Mouse (Mus musculus) frontal cortex, postnatal 10 days (tissue): ENCODE data around the gene Cox16.
A peak's percentile ranks its signal among the peaks of the same experiment; 100 is the strongest.
"Not testable (repeated sequence)": the region's sequence is repeated elsewhere in the genome, so short reads cannot be mapped to it uniquely, and the experiment has no call there.

Experiments
- DNase-seq, 2 experiments: peaks; one replicate each; pipeline ENCODE4 v3.0.0; 2022; ENCODE audit warnings: low spot score in 2 of 2, mixed read lengths in 1 of 2

Cox16 gene

DNA sequence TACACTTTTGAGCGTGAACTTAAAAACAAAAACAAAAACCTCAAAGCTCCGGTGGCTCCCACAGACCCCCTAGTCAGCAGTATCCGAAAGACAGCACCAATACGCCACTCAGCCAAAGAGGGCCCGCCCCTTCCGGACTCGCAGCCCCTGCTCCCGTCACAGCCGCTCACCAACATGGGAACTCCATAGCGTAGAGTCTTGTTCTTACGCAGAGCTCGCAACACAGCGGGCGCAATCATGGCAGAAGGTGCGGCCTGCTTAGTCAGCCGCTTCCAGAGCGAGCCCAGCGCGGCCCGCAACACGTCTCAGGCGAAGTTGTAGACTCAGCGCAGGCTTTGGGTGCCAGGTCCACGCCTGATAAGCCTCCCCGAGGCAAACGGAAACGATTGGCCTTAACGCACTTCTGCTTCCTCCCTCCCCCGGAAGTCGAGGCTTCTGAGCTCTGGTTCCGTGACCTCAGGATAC is at the start of gene Cox16:
Gene Cox16, minus strand, starts transcription at position 401 of the 465 bp plus-strand sequence.
- DNase-seq, result peak; percentile 77 to 84

DNA sequence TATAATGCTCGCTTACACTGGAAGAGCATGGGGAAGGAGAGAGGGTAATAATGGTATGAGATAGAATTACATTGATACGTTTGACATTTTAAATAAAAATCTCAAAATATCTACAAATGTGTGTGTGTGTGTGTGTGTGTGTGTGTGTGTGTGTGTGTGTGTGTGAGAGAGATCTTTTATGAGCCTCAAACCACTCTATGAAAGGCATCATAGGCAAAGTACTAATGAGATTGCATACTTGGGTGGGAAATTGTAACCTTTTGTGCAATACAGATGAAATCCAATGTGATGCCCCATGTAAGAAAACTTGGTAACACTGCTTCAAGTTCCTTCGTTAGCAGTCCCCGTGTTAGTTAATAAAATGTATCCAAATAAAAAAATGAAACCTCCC is 48.1 kb upstream of the Cox16 start:
- DNase-seq, result no peak

DNA sequence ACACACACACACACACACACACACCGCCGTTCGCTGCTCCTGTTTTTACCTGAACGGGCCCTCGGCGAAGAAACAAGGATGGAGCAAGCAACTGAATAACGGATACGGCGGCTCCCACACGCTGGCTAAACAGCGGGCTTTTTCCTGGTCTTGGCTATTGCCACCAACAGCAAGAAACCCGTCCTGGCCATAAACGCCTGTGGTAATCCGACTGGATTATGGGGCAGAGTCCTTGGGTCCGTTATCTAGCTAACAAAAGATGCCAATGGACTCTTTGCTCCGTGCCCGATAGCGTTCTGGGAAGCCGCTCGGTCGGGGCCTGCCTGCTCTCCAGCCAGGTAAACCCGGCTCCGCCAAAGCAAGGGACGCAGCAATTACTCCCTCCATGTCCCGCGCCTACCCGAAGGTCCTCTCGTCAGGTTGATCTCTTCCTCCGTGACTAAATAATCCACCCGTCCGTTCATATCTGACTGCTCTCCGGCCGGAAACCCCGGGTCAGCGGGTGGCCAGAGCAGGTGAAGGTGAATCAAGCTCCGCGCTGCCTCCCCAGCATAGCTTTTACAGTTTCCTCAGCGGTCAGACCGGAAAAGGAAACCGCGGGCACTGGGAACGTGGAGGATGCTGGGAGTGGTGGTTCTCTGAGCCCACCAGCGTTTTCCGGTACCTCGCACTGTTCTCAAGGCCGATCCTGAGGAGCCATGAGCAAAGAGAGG is 47.5 kb upstream of the Cox16 start, which contains the start of the genes Gm20498 and Synj2bp:
Gene Gm20498, minus strand, starts transcription at position 590 of the 713 bp plus-strand sequence.
Gene Synj2bp, minus strand, starts transcription at position 596 of the 713 bp plus-strand sequence.
- peak; percentile 66 to 83 for DNase-seq

DNA sequence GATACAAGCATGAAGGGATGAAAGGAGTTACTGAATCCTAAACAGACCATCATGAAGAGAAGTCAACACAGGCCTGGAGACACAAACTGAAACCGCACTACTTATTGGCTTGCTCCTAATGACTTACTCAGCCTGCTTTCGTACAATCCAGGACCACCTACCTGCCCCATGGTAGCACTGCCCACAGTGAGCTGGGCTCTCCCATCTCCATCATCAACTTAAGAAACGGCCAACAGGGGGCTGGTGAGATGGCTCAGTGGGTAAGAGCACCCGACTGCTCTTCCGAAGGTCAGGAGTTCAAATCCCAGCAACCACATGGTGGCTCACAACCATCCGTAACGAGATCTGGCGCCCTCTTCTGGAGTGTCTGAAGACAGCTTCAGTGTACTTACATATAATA is 45.7 kb upstream of the Cox16 start:
- not testable (repeated sequence) for DNase-seq

DNA sequence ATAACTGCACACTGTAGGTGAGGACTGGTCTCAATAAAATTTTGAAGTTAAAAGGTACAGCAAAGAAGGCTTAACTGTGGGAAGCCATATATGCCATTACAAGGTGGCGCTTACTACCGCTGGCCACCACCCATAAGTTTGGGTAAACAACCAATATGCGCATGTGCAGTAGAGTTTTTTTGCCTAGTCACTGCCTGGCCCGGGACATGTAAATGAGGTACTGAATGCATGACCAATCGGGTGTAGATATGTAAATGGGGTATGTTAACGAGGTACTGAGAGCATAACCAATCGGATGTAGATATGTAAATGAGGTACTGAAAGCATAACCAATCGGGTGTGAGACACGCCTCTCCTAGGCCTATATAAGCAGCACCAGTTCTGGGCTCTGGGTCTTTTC is 12.0 kb upstream of the Cox16 start:
- not testable (repeated sequence) for DNase-seq

DNA sequence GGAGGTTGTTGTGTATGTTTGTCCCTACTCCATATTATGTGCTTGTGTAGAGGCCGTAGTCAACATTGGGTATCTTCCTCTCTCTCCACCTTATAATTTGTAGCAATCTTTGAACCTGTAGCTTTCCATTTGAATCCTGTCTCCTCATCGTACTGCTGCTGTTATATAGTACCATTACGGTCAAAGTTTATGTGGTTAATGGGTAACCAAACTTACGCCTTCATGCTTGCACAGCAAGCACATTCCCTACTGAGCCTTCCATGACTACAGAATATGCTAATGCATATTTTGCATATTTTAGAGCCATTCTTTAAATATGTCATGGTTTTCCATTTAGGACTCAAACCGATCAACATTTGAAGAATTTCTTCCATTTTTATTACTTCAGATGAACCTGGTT is 5.6 kb upstream of the Cox16 start:
- DNase-seq, result no peak

DNA sequence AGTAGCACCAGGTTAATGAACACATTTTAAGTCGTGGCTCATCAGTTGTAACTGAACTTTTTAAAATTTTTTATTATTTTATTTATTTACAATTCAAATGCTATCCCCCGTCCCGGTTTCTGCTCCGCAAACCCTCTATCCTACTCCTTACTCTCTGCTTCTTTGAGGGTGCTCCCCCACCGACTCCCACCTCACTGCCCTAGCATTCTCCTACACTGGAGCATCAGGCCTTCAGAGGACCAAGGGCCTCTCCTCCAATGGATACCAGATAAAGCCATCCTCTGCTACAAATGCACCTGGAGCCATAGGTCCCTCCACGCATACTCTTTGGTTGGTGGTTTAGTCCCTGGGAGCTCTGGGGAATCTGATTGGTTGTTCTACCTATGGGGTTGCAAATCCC is 384 bp upstream of the Cox16 start:
- DNase-seq, result peak in 1 of 2 experiments; percentile 14

DNA sequence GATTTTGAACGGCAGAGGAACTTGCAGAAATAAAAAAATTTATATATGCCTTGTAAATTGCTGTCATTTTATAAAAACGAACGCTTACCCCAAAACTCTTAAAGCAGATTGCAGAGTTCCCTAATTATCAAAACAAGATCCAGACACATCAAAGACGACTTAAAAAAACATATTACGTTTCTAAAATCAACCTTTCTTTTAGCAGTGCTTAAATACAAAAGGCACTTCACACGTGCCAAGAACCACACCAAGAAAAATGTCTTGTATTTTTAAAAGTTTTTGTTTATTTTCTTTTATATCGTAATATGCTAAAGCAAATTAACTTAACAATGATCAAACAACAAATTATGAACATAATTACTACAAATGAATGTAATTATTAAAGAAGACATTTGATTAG is 715 bp downstream of the Cox16 start:
- DNase-seq, result no peak

DNA sequence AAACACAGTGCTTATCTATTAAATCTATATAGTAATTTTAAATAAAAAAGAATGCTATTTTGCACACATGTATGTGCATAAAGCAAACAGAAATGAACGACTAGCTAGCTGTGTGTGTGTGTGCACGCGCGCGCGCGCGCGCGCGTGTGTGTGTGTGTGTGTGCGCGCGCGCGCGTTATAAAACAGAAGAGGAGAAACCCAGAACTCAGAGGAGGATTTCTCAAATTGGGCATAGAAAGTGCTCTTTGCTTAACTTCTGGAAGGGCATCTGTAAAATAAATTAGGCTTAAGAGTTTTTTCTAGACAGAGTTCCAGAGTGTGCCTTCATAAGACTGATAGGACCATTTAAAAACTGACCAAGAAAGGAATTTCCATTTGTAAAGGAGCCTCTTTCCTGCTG is 1.3 kb downstream of the Cox16 start:
- DNase-seq, result no peak

DNA sequence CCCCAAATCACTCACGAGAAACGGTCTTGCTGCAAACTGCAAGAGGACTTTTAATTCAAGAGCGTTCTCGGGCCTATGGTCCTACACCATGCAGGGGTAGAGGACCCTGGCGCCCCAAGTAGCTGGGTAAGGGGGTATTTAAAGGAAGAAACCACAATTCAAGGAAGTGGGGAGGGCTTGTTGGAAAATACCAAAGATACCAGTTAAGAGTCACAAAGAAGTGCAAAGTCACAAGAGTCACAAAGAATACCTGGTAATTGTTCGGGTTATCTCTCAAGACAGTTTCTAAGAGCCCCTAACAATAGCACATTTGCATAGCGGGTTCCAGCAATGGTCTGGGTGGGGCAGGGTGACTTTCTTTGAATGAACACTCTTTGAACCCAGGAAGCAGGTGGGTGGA is 25.9 kb downstream of the Cox16 start:
- DNase-seq, result not testable (repeated sequence)

DNA sequence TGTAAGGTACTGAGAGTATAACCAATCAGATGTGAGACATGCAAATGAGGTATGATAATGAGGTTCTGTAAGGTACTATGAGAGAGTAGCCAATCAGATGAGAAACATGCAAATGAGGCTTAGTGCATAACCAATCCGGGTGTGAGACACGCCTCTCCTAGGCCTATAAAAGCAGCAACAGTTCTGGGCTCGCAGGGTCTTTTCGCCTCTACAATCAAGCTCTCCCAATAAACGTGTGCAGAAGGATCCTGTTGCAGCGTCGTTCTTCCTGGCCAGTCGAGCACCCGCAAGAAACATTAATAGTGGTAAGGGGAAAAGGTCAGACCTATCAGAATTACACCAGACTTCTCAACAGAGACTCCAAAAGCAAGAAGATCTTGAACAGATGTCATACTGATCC is 45.9 kb downstream of the Cox16 start:
- not testable (repeated sequence) for DNase-seq

DNA sequence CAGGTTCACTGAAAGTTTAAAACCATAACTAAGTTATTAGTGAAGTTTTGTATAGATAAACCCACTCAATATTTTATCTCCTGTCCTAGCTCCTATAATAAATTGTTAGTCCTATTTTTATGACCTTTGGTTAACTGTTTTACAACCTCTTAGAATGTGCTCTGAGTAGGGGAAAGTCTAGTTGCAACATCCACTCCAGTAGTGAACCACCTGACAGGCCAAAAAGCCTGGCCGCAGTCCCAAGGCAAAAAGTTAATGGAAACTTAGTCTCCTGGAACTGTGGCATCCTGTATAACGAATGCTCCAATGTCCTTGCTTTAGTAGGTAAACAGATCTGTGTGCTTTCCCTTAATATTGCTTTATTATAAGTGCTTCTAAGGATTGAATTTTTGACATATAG is 50.1 kb downstream of the Cox16 start:
- not testable (repeated sequence) for DNase-seq

DNA sequence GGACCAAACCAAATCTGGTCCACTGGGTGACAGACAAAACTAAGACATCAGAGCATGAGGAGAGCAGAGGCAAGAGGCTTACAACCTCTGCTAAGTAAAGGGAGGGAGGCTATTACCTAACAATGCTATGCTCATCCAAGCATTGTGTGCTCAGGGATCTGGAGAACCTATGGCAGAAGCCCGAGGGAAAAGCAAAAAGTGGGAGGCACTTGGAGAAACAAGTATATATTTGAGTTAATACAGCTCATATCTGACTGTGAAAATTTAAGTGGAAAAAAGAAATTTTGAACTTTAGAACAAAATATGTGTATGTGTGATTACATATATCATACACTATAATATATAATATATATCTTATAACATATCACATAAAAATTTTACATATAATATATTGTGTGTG is 63.1 kb downstream of the Cox16 start, which contains the start of gene Adam4:
Gene Adam4, minus strand, starts transcription at position 101 of the 400 bp plus-strand sequence.
- no peak for DNase-seq

DNA sequence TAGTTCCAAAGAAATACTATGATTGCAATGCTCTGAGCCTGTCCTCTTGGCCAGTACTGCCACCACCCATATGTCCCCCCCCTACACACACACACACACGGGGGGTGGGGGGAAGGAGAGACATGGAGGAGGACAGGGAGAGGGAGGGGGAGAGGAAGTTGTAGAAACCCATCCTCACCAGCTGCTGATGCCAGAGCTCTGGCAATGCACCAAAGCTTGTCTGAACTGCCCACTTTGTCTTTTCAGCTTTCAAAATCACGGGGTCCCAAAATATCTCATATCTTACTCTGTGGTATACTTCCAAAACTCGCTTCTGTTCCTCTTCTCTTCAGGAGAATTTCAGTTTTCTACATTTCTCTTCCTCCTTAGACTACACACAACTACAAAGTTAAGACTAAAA is 71.7 kb downstream of the Cox16 start:
- DNase-seq, result peak in 1 of 2 experiments; percentile 37

DNA sequence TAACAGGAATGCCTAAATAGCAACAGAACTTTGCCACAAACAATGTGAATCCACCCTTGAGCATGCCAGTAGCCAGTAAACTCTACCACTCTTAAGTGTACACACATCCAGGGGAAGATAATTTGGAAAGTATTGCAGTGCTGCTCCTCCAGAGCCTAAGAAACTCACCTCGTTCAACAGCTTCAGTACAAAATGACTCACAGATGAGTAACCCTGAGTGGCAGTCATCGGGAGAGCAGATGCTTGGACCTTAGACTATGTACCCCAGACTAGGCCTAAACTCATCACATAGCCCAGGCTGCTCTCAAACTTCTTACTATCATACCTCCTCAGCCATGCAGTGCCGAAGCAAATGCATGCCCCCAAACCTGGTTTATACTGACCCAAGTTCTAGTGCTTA is 76.0 kb downstream of the Cox16 start:
- DNase-seq, result no peak

DNA sequence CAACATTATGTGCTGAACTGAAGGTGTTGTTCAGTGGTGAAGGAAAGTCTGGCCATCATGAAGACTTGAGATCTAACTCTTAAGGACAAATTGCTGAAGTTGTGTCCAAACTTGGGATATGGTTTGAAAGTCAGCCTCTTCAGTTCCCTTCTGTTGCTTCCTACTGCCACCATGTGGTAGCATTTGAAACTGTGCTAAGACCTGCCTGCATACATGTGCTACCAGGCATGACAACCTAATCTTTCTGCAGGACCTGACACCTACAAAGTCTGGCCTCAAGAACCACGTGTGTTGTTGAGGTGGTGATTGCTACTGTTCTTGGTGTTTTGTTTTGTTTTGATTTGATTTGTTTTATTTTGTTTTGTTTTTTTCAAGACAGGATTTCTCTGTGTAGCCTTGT is 82.7 kb downstream of the Cox16 start:
- peak; percentile 19 to 66 for DNase-seq

DNA sequence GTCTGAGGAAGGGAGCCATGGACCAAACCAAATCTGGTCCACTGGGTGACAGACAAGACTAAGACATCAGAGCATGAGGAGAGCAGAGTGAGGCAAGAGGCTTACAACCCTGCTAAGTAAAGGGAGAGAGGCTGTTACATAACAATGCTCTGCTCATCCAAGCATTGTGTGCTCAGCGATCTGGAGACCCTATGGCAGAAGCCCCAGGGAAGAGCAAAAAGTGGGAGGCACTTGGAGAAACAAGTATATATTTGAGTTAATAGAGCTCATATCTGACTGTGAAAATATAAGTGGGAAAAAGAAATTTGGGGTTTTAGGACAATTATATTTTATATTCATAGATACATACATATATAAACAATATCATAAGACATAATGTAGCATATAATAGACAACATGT is 105.6 kb downstream of the Cox16 start, which contains the start of gene Gm4787:
Gene Gm4787, minus strand, starts transcription at position 101 of the 400 bp plus-strand sequence.
- not testable (repeated sequence) for DNase-seq

DNA sequence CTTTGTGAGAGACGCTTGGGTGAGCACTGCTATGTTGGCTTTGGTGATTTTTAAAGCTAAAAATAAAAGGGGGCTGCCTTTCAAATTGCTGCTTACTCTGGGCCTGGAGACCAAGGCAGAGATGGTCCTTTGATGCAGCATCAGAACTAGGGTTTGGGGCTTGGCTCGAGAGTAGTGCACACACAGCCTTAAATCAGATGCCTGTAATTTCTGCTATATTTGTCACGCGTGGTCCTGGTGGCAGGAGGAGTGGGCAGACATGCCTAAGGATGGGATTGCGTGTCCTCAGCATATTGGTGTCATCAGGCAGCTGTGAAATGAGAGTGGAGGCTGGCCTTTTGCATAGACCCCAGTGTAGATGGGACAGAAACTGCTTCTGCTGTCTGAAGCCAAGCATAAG is 151.1 kb downstream of the Cox16 start:
- no peak for DNase-seq

DNA sequence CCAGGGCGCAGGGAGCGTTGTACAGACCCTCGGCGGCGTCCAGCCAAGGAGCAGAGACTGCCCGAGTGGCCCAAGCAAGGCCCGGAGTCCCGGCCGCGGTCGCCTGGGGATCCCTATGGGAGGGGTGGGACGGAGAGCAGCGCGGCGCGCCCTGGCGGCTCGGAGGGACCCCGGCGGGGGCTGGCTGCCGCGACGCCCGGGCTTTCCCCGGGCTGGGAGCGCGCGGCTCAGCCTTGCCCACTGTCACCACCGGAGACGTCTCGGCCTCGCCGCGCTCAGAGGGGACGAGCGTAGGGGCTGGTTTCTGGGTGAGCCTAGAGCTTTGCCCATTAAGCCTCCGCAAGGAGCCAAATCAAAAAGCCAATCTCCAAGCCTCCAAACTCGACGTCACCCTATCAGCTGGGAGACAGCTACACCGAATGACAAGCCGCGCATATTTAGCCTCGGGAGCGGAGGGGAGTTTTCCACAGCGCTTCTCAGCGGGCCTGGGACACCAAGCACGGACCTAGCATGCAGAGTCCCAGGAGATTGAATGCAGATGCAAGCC is 152.0 kb downstream of the Cox16 start, which contains the start of gene Slc8a3:
Gene Slc8a3, minus strand, starts transcription at position 306 of the 547 bp plus-strand sequence.
- peak; percentile 56 to 70 for DNase-seq

DNA sequence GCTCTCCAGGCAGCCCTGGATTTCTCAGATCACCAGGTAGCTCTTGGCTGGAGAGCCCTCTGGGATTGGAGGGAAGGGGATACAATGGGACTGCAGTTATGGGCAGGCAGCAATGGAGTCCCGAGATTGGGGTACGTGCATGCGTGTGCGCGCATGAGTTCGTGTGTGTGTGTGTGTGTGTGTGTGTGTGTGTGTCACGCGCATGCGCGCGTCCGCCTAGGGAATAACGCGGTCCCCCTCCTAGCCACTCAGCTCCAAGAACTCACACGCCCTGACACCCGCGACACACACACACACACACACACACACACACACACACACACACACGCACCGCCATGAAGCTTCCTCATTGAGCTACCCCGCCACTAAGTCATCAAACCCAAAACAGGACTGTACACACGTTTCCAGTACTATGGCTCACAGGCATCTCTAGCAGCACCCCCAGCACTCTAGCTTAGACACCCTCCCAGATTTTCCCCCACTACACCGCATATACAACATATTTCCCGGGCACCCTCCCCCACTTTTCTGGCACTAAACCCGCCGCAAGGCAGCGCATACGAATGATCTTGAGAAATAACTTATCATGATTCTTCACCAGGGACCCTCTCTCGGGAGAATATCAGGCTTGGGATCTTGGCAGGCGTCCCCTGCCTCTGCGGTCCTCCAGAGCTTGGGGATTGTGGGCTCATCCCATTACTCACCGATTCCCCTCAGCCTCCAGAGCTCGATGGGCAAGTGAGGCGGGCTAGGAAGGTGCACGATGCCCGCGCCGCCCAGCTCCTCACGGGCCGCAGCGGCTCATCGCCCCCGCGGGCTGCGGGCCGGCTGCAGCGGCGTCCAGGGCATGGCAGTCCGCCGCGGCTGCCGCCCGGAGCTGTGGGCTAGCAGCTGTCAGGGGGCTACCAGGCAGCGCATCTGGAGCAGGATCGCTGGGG is 152.7 kb downstream of the Cox16 start:
- DNase-seq, result peak; percentile 63 to 80

DNA sequence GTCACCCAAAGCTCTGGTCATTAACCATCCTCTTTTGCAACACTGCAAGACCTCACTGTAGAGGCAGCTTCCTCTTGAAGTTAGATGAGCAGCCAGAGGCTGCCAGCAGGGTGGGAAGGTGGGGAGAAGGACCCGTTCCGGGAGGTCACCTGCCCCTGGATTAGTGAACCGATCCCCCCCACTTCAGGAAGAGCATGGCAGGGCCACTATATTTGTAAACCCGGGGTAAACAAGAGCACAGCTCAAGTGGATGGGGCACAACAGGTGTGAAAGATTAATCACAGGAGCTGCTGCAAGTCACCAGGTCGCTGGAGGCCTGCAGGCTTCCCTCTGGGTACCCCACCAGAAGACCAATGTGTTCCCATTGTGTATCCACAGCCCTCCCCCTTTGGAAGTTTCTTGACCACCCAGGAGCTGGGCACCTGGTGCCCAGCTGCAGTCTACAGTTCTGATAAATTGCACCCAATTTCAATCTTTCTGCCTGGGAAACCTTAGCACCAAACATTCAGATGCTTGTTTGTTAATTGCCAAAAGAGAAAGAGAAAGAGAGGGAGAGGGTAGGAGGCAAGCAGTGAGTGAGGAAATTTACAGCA is 153.8 kb downstream of the Cox16 start:
- DNase-seq, result no peak
